Mouse (Mus musculus) heart, adult 2 months (tissue): ENCODE measurements at regions not wholly inside any gene's neighbourhood (a gene's known extent, or its start where the extent isn't known, plus 50 kb on each side); places are given as distances from the start of the nearest gene placed in this dataset.

ENCODE experiments used
- CTCF ChIP-seq: fragments of 200-600 bp; IDR thresholded peaks from 2 replicates; pipeline ENCODE4 v1.8.1; 2022; ENCODE audit warnings: antibody characterized with exemption, mild to moderate bottlenecking, moderate library complexity
- EP300 ChIP-seq: fragments of 200-500 bp; IDR thresholded peaks from 2 replicates; pipeline ENCODE4 v1.6.1; 2011; ENCODE audit warnings: low read depth, low read length, control low read depth; ENCODE audit not compliant: insufficient read depth
- POLR2A ChIP-seq: fragments of 200-500 bp; IDR thresholded peaks from 2 replicates; pipeline ENCODE4 v1.6.1; 2011; ENCODE audit warnings: mild to moderate bottlenecking, low read depth, low read length, control low read depth; ENCODE audit not compliant: insufficient read depth

GRCm38 (mm10) chr1:67385377-67385776 is 262.6 kb downstream of the Cps1 start:
- no peak for TF ChIP-seq CTCF
- no peak for TF ChIP-seq POLR2A
- no peak for TF ChIP-seq EP300
